Mouse (Mus musculus): ENCODE results near the gene Agtr1a. TPM values are rescaled to one million over a fixed set of nuclear protein-coding genes. Genes with fewer than 3 reads are reported as not detected.

Agtr1a gene
- 0.72 and 1.4 TPM in 2 replicates for total RNA-seq (2014; rRNA removed)
- 1.1 and 1.3 TPM in 2 replicates for polyA plus RNA-seq (2015; fragmentation: Nextera tagmentation; extraction: Ambion mirVana)

DNA sequence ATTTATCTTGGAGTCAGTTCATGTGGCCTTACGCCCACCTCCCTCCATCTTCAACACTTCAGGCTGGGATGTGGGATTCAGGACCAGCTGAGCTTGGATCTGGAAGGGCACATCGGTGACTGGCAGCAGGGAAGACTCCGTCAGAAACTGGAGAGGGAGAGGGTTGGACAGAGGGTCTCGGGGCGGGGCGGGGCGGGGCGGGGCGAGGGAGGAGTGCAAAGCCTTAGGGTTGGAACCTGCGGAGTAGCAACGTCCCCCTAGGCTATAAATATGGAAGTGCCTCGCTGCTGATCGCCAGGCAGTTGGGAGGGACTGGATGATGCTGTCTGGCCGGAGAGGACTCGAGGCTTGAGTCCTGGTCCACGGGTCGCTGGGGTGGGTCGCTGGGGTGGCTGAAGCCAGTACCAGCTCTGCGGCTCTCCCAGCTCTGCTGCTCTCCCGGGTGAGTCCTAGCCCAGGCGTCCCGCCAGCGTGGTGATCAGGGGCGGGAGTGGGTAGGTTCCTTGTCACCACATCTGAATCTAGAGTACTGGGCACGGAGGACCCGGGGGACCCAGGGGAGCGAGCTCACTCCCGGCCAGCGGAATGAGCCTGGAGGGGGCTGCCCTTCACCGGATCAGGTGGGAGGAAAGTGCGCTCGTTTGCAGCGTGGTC lies at the start of gene Agtr1a:
TSS of gene Agtr1a (plus strand) at position 294 of the 654 bp plus-strand sequence.
- peak; percentile 48 for DNase-seq (ENCODE audit: low spot score)

DNA sequence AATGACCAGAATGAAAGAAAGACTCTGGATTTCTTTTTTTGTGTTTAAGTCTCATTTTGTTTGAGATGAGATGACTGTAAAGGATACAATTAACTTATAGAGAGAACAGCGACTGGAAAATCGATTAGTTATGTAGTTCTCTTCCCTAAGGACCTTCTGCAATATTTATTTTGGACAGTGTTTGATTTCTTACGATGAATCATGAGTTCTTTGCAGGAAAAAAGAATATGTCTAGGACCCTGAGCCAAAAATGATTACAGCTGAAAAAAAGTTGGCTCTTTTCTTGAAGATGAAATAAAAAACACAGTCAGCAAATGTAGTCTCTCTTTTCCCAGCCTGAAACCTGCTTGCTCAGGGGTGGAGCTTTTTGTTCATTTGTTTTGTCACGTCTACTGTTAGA lies 26.0 kb upstream of the Agtr1a start:
- H3K4me1 ChIP-seq (ENCODE audit: insufficient read depth, low read length), result no peaks in the 10 kb centered on the region
- TF ChIP-seq CTCF (IDR thresholded peaks at IDR 0.05; ENCODE audit: low read depth), result no peak
- no peak for DNase-seq (ENCODE audit: low spot score)
- no peak overlapping the region for H3K9ac ChIP-seq (replicated peaks; ENCODE audit: low read length)
- no peak overlapping the region for H3K4me2 ChIP-seq (ENCODE audit: low read depth, low read length)
- no peaks in the 10 kb centered on the region for H3K9me3 ChIP-seq (ENCODE audit: low read length)
- no peaks in the 10 kb centered on the region for H3K36me3 ChIP-seq (ENCODE audit: insufficient read depth, low read length)
- H3K27me3 ChIP-seq (ENCODE audit: insufficient read depth, low read length), result no peaks in the 10 kb centered on the region
- H3K4me3 ChIP-seq (ENCODE audit: low read length), result no peak overlapping the region
- 81% methylated on average over 4 of the region's 4 CpGs for WGBS
- no peak for ATAC-seq
- no peak overlapping the region for H3K27ac ChIP-seq

More for the DNA sequence above, at the start of gene Agtr1a:
- Histone ChIP-seq H3K27ac (no peak within 1 kb of the TSS), H3K9ac (replicated peaks; ENCODE audit: low read length) (peak within 1 kb of the TSS; percentile 39), H3K36me3 (ENCODE audit: insufficient read depth, low read length) (no peaks in the 10 kb centered on the region), H3K4me1 (ENCODE audit: insufficient read depth, low read length) (no peaks in the 10 kb centered on the region), H3K27me3 (ENCODE audit: insufficient read depth, low read length) (no peaks in the 10 kb centered on the region), H3K4me2 (ENCODE audit: low read depth, low read length) (peak within 1 kb of the TSS; percentile 80), H3K9me3 (ENCODE audit: low read length) (no peaks in the 10 kb centered on the region), H3K4me3 (ENCODE audit: low read length) (peak within 1 kb of the TSS; percentile 48)
- peak; percentile 91 for ATAC-seq
- 0 out of 2 replicates have a peak, but pooled peaks have one; percentile 3 for TF ChIP-seq CTCF (IDR thresholded peaks at IDR 0.05; ENCODE audit: low read depth)
- under 1% methylated on average over 33 of the region's 33 CpGs for WGBS

DNA sequence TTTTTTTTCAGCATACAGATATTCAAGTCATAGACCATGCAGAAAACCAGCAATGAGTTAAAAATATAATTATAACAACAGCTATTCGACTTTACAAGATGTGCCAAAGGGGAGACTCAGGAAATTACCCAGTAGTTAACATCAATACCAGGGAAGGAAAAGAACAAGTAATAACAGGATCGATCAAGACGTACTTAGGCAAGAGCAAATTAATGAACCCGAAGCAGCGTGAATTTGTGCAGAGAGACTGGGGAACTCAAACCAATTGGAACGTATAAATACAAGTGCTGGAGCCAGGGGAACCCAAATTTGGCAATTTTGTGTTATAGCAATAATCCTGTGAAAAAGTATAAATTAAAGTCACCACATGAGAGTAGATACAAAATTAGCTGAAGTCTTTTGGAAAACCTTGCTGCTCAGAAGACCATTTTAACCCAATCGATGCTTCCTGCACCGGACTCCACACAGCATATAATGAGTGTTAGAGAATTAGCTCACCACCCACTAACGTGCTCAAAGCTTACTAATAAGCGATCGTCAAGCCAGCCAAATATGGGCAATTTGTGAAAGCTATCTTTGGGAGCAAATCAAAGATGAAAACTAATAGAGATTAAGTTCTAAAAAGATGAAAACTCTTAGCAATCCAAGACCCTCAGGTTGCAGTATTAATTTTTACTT lies 11.4 kb upstream of the Agtr1a start:
- ATAC-seq, result 0 out of 2 replicates have a peak, but pooled peaks have one; percentile 32
- Histone ChIP-seq H3K4me1 (ENCODE audit: insufficient read depth, low read length) (no peaks in the 10 kb centered on the region), H3K36me3 (ENCODE audit: insufficient read depth, low read length) (no peaks in the 10 kb centered on the region), H3K4me3 (ENCODE audit: low read length) (no peak overlapping the region), H3K9me3 (ENCODE audit: low read length) (no peaks in the 10 kb centered on the region), H3K9ac (replicated peaks; ENCODE audit: low read length) (no peak overlapping the region), H3K27me3 (ENCODE audit: insufficient read depth, low read length) (no peaks in the 10 kb centered on the region), H3K4me2 (ENCODE audit: low read depth, low read length) (no peak overlapping the region), H3K27ac (no peak overlapping the region)
- WGBS, result 72% methylated on average over 11 of the region's 11 CpGs
- DNase-seq (ENCODE audit: low spot score), result peak; percentile 8
- TF ChIP-seq CTCF (IDR thresholded peaks at IDR 0.05; ENCODE audit: low read depth), result no peak

DNA sequence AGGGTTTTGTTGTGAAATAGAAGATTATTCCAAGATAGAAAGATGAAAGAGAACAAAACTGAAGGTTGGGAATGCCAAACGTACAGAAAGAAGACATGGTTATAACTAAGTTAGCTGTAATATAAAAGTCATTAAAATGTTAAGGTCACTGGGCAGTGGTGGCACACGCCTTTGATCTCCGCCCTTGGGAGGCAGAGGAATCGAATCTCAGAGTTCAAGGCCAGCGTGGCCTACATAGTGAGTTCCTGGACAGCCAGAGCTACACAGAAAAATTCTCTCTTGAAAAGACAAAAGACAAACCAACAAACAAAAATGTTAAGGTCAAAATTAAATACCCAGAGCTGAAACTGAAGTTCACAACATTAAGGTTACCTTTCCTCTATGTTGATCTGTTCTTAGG lies 5.2 kb upstream of the Agtr1a start:
- no peak for DNase-seq (ENCODE audit: low spot score)
- no peak for ATAC-seq
- Histone ChIP-seq H3K36me3 (ENCODE audit: insufficient read depth, low read length) (no peaks in the 10 kb centered on the region), H3K9me3 (ENCODE audit: low read length) (no peaks in the 10 kb centered on the region), H3K27ac (no peak overlapping the region), H3K9ac (replicated peaks; ENCODE audit: low read length) (no peak overlapping the region), H3K4me1 (ENCODE audit: insufficient read depth, low read length) (no peaks in the 10 kb centered on the region), H3K4me3 (ENCODE audit: low read length) (no peak overlapping the region), H3K4me2 (ENCODE audit: low read depth, low read length) (no peak overlapping the region), H3K27me3 (ENCODE audit: insufficient read depth, low read length) (no peaks in the 10 kb centered on the region)
- WGBS, result 87% methylated on average over 5 of the region's 5 CpGs
- TF ChIP-seq CTCF (IDR thresholded peaks at IDR 0.05; ENCODE audit: low read depth), result no peak

DNA sequence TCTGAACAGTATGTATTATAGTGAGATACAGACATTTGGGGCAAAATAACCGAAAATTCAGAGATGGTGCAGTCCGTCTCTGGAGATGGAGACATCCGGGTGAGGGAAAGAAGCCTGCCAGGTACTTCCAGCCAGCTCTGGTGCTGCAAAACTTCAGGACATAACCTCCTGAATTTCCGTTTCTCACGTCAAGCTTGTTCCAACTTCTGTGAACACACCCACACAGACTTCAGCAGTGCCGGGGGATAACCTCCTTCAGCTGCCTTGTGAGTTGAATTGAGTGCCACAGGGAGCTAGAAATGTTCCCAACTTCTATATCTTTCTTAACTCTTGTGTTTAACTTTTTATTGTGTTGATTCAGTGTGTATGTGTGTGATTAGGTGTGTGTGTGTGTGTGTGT lies 4.4 kb upstream of the Agtr1a start:
- 87% methylated on average over 6 of the region's 6 CpGs for WGBS

DNA sequence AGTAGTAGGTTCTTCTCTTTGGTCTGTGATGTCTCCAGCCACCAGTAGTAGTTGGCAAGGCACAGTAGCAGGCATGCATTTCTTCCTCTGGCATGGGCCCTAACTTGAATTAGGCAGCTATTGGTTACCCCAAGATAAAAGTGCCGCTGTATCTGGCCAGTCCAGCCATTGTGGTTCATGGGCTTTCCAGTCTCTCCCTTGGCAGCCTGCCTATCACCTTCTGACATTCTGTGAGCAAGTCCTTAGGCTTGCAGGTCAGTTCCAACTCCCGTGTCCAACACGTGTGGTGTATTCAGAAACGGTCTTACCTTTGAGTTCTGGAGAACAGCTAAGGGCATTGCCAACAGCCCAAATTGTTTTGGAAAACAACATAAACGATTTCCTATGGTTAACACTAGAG lies 3.7 kb upstream of the Agtr1a start:
- DNase-seq (ENCODE audit: low spot score) (no peak), ATAC-seq (no peak)
- Histone ChIP-seq H3K4me2 (ENCODE audit: low read depth, low read length) (no peak overlapping the region), H3K27me3 (ENCODE audit: insufficient read depth, low read length) (no peaks in the 10 kb centered on the region), H3K36me3 (ENCODE audit: insufficient read depth, low read length) (no peaks in the 10 kb centered on the region), H3K9ac (replicated peaks; ENCODE audit: low read length) (no peak overlapping the region), H3K4me1 (ENCODE audit: insufficient read depth, low read length) (no peaks in the 10 kb centered on the region), H3K27ac (no peak overlapping the region), H3K9me3 (ENCODE audit: low read length) (no peaks in the 10 kb centered on the region), H3K4me3 (ENCODE audit: low read length) (no peak overlapping the region)
- WGBS, result 91% methylated on average over 5 of the region's 5 CpGs
- no peak for TF ChIP-seq CTCF (IDR thresholded peaks at IDR 0.05; ENCODE audit: low read depth)

More for the DNA sequence above, 4.4 kb upstream of the Agtr1a start:
- no peak for TF ChIP-seq CTCF (IDR thresholded peaks at IDR 0.05; ENCODE audit: low read depth)
- DNase-seq (ENCODE audit: low spot score) (no peak), ATAC-seq (no peak)
- H3K36me3 ChIP-seq (ENCODE audit: insufficient read depth, low read length), result no peaks in the 10 kb centered on the region
- no peak overlapping the region for H3K4me3 ChIP-seq (ENCODE audit: low read length)
- no peak overlapping the region for H3K9ac ChIP-seq (replicated peaks; ENCODE audit: low read length)
- H3K27me3 ChIP-seq (ENCODE audit: insufficient read depth, low read length), result no peaks in the 10 kb centered on the region
- H3K27ac ChIP-seq, result no peak overlapping the region
- H3K4me1 ChIP-seq (ENCODE audit: insufficient read depth, low read length), result no peaks in the 10 kb centered on the region
- H3K9me3 ChIP-seq (ENCODE audit: low read length), result no peaks in the 10 kb centered on the region
- no peak overlapping the region for H3K4me2 ChIP-seq (ENCODE audit: low read depth, low read length)

DNA sequence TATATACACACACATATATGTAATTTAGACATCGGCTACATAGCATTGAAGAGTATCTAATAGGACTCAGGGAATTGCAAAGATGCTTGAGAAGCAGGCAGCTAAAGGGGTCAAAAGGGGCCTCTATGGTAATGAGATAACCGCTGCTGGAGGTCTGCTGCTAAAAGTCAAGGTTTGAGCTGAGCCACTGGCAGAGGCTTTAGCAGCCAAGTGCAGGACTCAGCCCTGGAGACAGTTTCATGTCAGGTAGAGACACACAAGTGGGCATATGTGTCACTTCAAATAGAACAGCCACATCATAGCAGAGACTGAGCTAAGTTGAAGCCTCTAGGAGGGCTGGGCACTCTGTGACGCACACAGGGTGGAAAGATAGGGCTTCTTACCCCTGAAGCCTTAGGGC lies 1.6 kb upstream of the Agtr1a start:
- Histone ChIP-seq H3K9me3 (ENCODE audit: low read length) (no peaks in the 10 kb centered on the region), H3K4me2 (ENCODE audit: low read depth, low read length) (no peak overlapping the region), H3K27ac (no peak overlapping the region), H3K4me3 (ENCODE audit: low read length) (no peak overlapping the region), H3K4me1 (ENCODE audit: insufficient read depth, low read length) (no peaks in the 10 kb centered on the region), H3K36me3 (ENCODE audit: insufficient read depth, low read length) (no peaks in the 10 kb centered on the region), H3K9ac (replicated peaks; ENCODE audit: low read length) (no peak overlapping the region), H3K27me3 (ENCODE audit: insufficient read depth, low read length) (no peaks in the 10 kb centered on the region)
- no peak for ATAC-seq
- TF ChIP-seq CTCF (IDR thresholded peaks at IDR 0.05; ENCODE audit: low read depth), result no peak
- no peak for DNase-seq (ENCODE audit: low spot score)
- WGBS, result 69% methylated on average over 3 of the region's 3 CpGs
